ENCODE assay signal across 24 mouse cellular contexts in the genomic region with DNA sequence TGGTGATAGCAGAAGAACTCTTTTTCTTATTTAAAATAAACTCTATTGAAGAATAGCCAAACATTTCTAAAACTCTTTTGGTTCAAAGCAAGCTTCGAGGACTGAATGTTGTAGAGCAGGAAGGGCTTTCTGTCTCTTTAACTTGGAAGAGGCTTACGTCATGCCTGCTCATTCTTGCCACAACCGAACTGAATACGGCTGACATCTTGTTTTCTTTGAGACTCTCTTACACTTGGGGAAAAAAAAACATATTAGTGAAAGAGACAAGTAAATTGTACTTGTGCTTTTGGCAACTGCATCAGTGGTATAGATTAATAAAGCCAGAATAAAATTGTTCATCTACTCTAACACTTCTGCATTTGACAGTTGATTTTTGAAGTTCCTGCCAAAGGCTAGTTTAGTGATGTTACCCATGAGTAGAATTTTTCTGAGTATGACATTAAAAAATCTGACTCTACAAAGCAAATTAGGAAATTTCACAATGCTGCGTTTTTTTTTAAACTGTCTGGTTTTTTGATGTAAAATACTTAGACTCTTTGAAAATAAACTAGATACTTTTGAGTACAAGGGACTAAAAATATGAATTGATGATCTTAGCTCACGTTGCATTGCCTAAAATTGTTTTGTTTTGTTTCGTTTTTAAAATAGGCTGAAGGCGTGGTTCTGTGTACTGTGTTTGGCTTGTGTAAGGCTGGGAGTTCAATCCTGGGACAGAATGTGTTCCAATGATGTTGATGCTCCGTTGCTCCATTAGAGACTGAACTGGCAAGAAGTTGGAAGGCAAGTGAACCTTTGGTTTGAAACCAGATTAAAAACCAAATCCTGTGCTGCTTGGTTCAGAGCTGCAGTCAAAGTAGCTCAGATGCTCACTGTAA. TPM values are rescaled to one million over a fixed set of nuclear protein-coding genes. Genes with fewer than 3 reads are reported as not detected.
DNase-seq lines count a peak whose midpoint lies in the region; ATAC-seq and TF ChIP-seq lines count a peak whose summit lies in the region.
"Had no signal": no experiment of that assay in that cellular context is flagged by ENCODE, and none has a peak within 500 bp of the region (broad histone marks: within the 10 kb centered on the region; RNA-seq: fewer than 3 reads in every experiment).

No protein-coding gene starts in this region.

- H3K27ac ChIP-seq in lung, embryonic 14.5 days (ENCODE audit: low read depth) = peak overlapping the region; percentile 58
- peak overlapping the region; percentile 77 for H3K27ac ChIP-seq in macrophage
- H3K27ac ChIP-seq: embryonic facial prominence, embryonic 15.5 days; forebrain, embryonic 10.5 days; forebrain, embryonic 15.5 days; heart, adult 2 months; heart, embryonic 15.5 days; hindbrain, embryonic 10.5 days; hindbrain, embryonic 14.5 days had no signal

- no peaks in the 10 kb centered on the region for H3K36me3 ChIP-seq in lung, embryonic 14.5 days (ENCODE audit: insufficient read depth)
- H3K36me3 ChIP-seq in macrophage (ENCODE audit: inconsistent target) = no peaks in the 10 kb centered on the region
- H3K36me3 ChIP-seq: embryonic facial prominence, embryonic 15.5 days; forebrain, embryonic 10.5 days; forebrain, embryonic 15.5 days; G1E; heart, embryonic 15.5 days; hindbrain, embryonic 10.5 days had no signal

- TF ChIP-seq CTCF in lung, embryonic 14.5 days (IDR thresholded peaks at IDR 0.05; ENCODE audit: low read depth) = no peak

- no peaks in the 10 kb centered on the region for H3K4me1 ChIP-seq in lung, embryonic 14.5 days (ENCODE audit: insufficient read depth)
- H3K4me1 ChIP-seq: embryonic facial prominence, embryonic 15.5 days; forebrain, embryonic 15.5 days; heart, embryonic 15.5 days had no signal

- no peak overlapping the region for H3K9ac ChIP-seq in lung, embryonic 14.5 days
- H3K9ac ChIP-seq: embryonic facial prominence, embryonic 15.5 days; forebrain, embryonic 15.5 days; heart, embryonic 15.5 days; hindbrain, embryonic 14.5 days had no signal

- H3K4me3 ChIP-seq in lung, embryonic 14.5 days (ENCODE audit: low read depth, low read length) = no peak overlapping the region
- H3K4me3 ChIP-seq in macrophage (ENCODE audit: inconsistent target) = no peak overlapping the region
- H3K4me3 ChIP-seq: embryonic facial prominence, embryonic 15.5 days; erythroblast, embryonic 14.5 days; forebrain, embryonic 10.5 days; forebrain, embryonic 15.5 days; heart, adult 2 months; heart, embryonic 15.5 days; hindbrain, embryonic 10.5 days had no signal

- no peaks in the 10 kb centered on the region for H3K79me2 ChIP-seq in macrophage (ENCODE audit: inconsistent target)

- DNase-seq in lung, embryonic 14.5 days = peak; percentile 89
- no peak for DNase-seq in lung, postnatal 36 days
- DNase-seq in lung, postnatal 10 days = peak; percentile 30
- DNase-seq in lung, postnatal 25 days (ENCODE audit: low spot score) = no peak
- no peak for DNase-seq in layer of hippocampus, postnatal 10 days (ENCODE audit: low spot score in 2 of 2)
- DNase-seq: adrenal gland, postnatal 10 days; B cell, adult 2 months; cerebellum, adult 11 months; cerebellum, adult 8-10 months; cerebellum, postnatal 14 days; embryo, embryonic 11 days; gastrocnemius, postnatal 36 days had no signal

- no peaks in the 10 kb centered on the region for H3K27me3 ChIP-seq in lung, embryonic 14.5 days (ENCODE audit: insufficient read depth, low read length)
- H3K27me3 ChIP-seq: embryonic facial prominence, embryonic 15.5 days; forebrain, embryonic 15.5 days; heart, embryonic 15.5 days had no signal

- WGBS in lung, embryonic 14.5 days = 33% methylated on average over 9 of the region's 9 CpGs
- WGBS in macrophage (ENCODE audit: missing documents) = 67% methylated on average over 9 of the region's 9 CpGs

- H3K9me3 ChIP-seq in lung, embryonic 14.5 days (ENCODE audit: low read depth, low read length) = no peaks in the 10 kb centered on the region
- H3K9me3 ChIP-seq: embryonic facial prominence, embryonic 15.5 days; forebrain, embryonic 15.5 days; G1E; heart, embryonic 15.5 days; hindbrain, embryonic 10.5 days had no signal

- ATAC-seq in lung, embryonic 14.5 days (ENCODE audit: insufficient read depth) = peak; percentile 79
- ATAC-seq: CD4-positive, CD25-positive, alpha-beta regulatory T cell, adult 4 months; forebrain, embryonic 15.5 days had no signal

- H3K4me2 ChIP-seq in lung, embryonic 14.5 days = no peak overlapping the region
- H3K4me2 ChIP-seq: embryonic facial prominence, embryonic 15.5 days; forebrain, embryonic 15.5 days; heart, embryonic 11.5 days; heart, embryonic 15.5 days; hindbrain, embryonic 14.5 days had no signal

RNA-seq across cellular contexts. Expression of a gene that starts 32.4 kb away (rescaled TPM):
- polyA plus RNA-seq in lung, embryonic 14.5 days (2014; fragmentation: Nextera tagmentation; extraction: Ambion mirVana) = 35.7 and 37.1 TPM in 2 replicates
- total RNA-seq in macrophage (2018; cell fraction: chromatin; rRNA removed) = 100 to 1,000 TPM in 3 of 26 experiments, 10 to 100 TPM in 23; 34.6 to 267 (median 55.6) TPM
- total RNA-seq in macrophage (2018; cell fraction: cytosol; rRNA removed) = 10 to 100 TPM; 24.9 to 76.0 (median 41.2) TPM
- total RNA-seq in macrophage (2018; cell fraction: nucleus; rRNA removed) = 100 to 1,000 TPM in 3 of 26 experiments, 10 to 100 TPM in 23; 39.7 to 251 (median 61.5) TPM
- 16.7 to 39.2 TPM (median 24.7 TPM) in 3 replicates for polyA plus RNA-seq in macrophage (2018)
- 10 to 100 TPM; 28.4 to 31.3 TPM for total RNA-seq in layer of hippocampus, postnatal 10 days (2021)
- polyA plus RNA-seq: G1E had no signal

Comparison
In these comparisons a context has a peak if more than half of its experiments do, and no peak if none do; other contexts are left out.
1. DNase-seq: peak in lung, embryonic 14.5 days (single experiment) and lung, postnatal 10 days (single experiment); none in lung, postnatal 36 days (single experiment), lung, postnatal 25 days (single experiment) and layer of hippocampus, postnatal 10 days (0 of 2).